Mouse (Mus musculus) naive thymus-derived CD4-positive, alpha-beta T cell, adult 5 months (primary cell): ENCODE measurements around the gene Peli3. TPM values are rescaled to one million over a fixed set of nuclear protein-coding genes. Genes with fewer than 3 reads are reported as not detected.

Experiments used
- polyA plus RNA-seq: library from polyadenylated mRNA; unstranded; fragments of 100-300 nt; shearing (Covaris generic); gene quantifications from one replicate; pipeline ENCODE4 v1.2.1, GENCODE M21; 2017

Peli3 gene
- polyA plus RNA-seq: 1.4 TPM

DNA sequence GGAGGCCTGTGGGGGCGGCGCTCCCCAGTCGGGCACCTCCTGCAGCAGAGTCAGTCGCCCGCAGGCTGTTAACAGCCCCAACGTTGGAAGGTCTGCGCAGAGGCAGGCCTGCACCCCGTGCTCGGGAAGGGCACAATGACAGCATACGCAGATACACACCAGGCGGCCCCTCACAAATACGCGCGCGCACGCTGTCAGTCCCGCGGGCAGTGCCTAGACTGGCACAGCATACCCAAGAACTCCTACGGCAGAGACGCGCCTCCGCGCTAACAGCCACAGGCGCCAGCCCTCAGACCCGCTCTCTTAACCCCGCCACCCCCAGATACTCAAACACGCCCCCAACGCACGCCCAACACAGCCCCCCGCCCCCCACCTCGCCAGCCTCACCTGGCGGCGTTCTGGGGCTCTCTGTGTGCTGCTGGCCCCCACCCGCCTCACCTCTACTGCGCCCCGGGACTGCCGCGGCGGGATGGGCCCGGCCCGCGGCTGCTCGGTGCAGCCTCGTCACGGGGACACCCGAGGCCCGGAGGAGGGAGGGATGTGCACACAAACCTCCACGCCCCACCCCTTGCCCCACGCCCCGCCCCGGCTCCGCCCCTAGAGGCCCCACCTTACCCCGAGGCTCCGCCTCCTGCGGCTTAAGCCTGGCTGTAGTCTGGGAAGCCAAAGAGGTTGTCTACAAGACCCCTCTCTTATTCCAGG lies at the start of gene Peli3:
Gene Peli3 (minus strand): TSS at position 577 of the 702 bp plus-strand sequence.

GRCm38 (mm10) chr19:4990256-4990625 lies 47.3 kb upstream of the Peli3 start, which contains the start of gene Npas4:
Npas4 (minus strand) TSS chr19:4990316.

GRCm38 (mm10) chr19:4961928-4962601 lies 19.1 kb upstream of the Peli3 start, which contains the start of gene Mrpl11:
Mrpl11 (plus strand) TSS chr19:4962147.

DNA sequence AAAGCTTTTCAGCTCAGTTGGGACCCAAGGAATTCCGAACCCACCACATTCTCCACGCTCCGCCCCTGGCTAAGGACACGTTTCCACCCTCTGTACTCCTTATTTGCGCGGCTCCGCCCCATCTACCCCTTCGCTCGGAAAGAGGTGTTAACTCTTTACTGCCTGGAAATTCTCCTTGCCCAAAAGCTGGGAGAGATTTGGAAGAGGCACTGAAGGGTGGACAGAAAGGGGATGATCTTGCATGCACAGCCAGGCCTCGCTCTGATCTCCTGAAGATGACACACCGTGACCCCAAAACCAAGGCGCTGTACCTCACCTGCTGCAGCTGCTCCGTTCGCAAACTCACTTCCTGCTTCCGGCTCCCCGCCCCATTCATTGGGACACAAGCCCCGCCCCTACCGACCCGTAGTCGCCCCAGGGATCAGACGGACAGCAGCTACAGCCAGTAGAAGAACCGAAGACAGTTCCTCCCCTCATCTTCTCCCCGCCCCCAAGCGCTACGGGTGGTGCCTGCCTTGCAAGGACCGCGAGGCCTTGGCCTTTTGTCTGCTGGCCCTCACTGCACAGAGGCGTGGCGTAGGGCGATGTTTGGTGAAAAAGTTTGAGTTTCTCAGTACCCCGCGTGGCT lies 14.9 kb downstream of the Peli3 start, which contains the start of gene Dpp3:
Gene Dpp3 (minus strand): TSS at position 384 of the 628 bp plus-strand sequence.

GRCm38 (mm10) chr19:4905979-4906794 lies 36.7 kb downstream of the Peli3 start, which contains the start of gene Bbs1:
Bbs1 (minus strand) TSS chr19:4906628.

Other genes with a start within 250 kb of the Peli3 start
- not detected for gene Gm960, start 244.5 kb downstream of the Peli3 start, polyA plus RNA-seq
- gene Sptbn2, start 232.0 kb downstream of the Peli3 start, polyA plus RNA-seq: 0.21 TPM
- 75.2 TPM for gene Rbm4b, start 186.6 kb downstream of the Peli3 start, polyA plus RNA-seq
- 47.7 TPM for gene Rbm4, start 149.2 kb downstream of the Peli3 start, polyA plus RNA-seq
- gene Gm21992, start 131.5 kb downstream of the Peli3 start, polyA plus RNA-seq: 28.1 TPM
- 102 TPM for gene Rbm14, start 131.5 kb downstream of the Peli3 start, polyA plus RNA-seq
- gene Ccs, start 103.8 kb downstream of the Peli3 start, polyA plus RNA-seq: 71.3 TPM
- not detected for gene Ccdc87, start 103.8 kb downstream of the Peli3 start, polyA plus RNA-seq
- 13.9 TPM for gene Ctsf, start 88.0 kb downstream of the Peli3 start, polyA plus RNA-seq
- not detected for gene Actn3, start 65.2 kb downstream of the Peli3 start, polyA plus RNA-seq
- 4.3 TPM for gene Zdhhc24, start 64.5 kb downstream of the Peli3 start, polyA plus RNA-seq
- gene Bbs1, start 36.5 kb downstream of the Peli3 start, polyA plus RNA-seq: 0.37 TPM
- gene Dpp3, start 14.8 kb downstream of the Peli3 start, polyA plus RNA-seq: 59.0 TPM
- gene Mrpl11, start 19.0 kb upstream of the Peli3 start, polyA plus RNA-seq: 46.3 TPM
- not detected for gene Npas4, start 47.2 kb upstream of the Peli3 start, polyA plus RNA-seq
- gene Slc29a2, start 80.7 kb upstream of the Peli3 start, polyA plus RNA-seq: 1.3 TPM
- 3.6 TPM for gene B4gat1, start 95.7 kb upstream of the Peli3 start, polyA plus RNA-seq
- 1.8 TPM for gene AC124502.3, start 95.8 kb upstream of the Peli3 start, polyA plus RNA-seq
- 82.7 TPM for gene Brms1, start 98.2 kb upstream of the Peli3 start, polyA plus RNA-seq
- 0.70 TPM for gene Rin1, start 107.4 kb upstream of the Peli3 start, polyA plus RNA-seq
- not detected for gene Cd248, start 125.0 kb upstream of the Peli3 start, polyA plus RNA-seq
- gene Tmem151a, start 142.4 kb upstream of the Peli3 start, polyA plus RNA-seq: not detected
- 34.0 TPM for gene Yif1a, start 145.4 kb upstream of the Peli3 start, polyA plus RNA-seq
- 0.52 TPM for gene Cnih2, start 155.4 kb upstream of the Peli3 start, polyA plus RNA-seq
- 120 TPM for gene Rab1b, start 163.9 kb upstream of the Peli3 start, polyA plus RNA-seq
- gene Klc2, start 175.4 kb upstream of the Peli3 start, polyA plus RNA-seq: 4.6 TPM